Mouse (Mus musculus): ENCODE measurements around the gene Kctd11.

DNA sequence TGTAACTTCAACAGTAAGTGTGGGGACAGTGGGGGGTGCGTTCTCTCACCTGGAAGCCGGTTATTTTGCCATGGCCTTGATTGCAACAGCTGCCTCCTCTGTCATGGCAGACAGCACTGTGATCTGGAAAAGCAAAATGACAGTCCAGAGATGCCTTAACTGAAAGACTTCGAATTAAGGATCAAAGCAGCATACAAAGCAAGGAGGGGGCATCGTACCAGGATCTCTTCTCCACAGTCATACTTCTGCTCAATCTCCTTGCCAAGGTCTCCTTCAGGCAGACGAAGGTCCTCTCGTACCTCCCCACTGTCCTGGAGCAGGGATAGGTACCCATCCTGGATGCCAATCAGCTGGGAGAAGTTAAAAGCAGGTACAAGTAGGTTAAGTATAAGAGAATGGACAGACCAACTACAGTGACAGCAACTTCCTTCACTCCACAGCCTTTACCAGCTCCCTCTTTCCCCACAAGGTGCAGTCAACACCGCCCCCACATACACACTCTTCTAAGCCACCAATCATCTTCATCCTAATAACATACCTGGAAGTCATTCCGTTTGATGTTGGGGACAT lies 36.3 kb upstream of the Kctd11 start:
- TF ChIP-seq CTCF (IDR thresholded peaks at IDR 0.05; ENCODE audit: low read depth, low read length) (no peak), POLR2A (IDR thresholded peaks at IDR 0.05; ENCODE audit: insufficient read depth, low read length) (no peak), EP300 (IDR thresholded peaks at IDR 0.05; ENCODE audit: insufficient read depth, low read depth, low read length) (no peak)

Measured in ES-Bruce4 (cell line).